Mouse (Mus musculus) urinary bladder, postnatal 14 days (tissue): ENCODE data around the gene Acss3.
A peak's percentile ranks its signal among the peaks of the same experiment; 100 is the strongest.

Experiments used
- DNase-seq: peaks from one replicate; pipeline ENCODE4 v3.0.0; 2021; ENCODE audit warnings: low spot score

The Acss3 gene

DNA sequence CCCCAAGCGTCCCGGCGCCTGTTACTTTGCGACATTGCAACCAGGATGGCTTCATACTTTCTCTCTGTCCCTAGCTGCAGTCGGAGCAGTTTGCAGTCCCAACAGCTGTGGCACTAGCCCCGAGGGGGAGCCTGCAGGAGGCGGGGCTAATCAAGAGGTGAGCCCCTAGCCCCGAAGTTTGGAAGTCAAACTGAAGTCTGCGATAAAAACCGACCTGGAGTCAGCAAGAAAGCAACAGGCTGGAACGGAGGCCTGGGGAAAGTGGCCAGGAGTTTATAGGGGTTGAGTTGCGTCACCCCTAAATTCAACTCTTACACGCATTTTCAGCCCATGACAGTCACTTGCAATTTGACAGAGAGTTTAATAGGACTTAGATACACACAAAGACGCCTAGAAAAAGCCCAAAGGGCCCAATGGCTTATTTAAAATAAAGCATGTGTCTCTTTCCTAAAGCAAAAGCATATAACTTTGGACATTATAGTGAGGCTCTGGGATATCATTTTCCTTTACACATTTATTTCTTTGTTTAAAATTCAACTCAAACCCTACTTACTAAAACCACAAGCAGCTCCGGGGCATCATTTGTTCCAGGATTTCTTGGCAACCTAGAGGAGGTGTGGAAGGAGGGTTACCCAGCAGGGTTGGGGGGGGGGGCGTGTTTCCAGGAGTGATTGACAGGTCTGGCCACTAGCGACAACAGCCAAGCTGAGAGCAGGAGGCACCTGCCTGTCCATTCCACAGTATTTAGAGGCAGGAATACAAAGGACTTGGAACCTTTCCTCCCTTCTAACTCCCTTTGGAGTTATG, at the start of gene Acss3:
TSS of gene Acss3 (minus strand) at position 140 of the 807 bp plus-strand sequence.
- peak; percentile 64 for DNase-seq

DNA sequence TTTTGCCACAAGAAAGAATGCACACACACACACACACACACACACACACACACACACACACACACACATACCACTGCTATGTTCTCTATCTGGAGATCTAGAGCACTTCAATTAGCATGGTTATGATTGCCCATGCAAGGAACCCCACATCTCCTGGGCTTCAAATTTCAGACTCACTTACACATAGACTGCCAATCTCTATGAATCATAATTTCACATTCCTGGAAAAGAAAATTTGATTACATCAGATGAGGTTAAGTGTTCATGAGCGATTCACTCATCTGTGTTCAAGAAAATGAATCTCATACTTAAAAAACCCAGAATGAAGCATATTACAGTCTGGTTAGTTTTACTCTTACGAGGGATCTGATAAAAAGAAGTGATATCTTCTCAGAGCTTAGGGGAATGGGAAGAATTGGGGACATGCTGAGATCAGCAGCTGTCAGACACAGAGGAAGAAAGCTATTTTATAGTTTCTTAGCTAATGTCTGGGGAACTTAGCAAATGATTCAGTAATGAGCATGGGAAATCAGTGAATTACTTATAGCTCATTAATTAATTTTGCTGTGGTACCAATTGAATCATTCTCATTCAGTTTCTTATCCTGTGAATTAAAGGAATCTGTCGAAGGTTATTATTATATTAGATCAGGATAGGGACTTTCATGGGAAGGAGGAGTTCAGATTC, 48.7 kb upstream of the Acss3 start:
- DNase-seq, result no peak

DNA sequence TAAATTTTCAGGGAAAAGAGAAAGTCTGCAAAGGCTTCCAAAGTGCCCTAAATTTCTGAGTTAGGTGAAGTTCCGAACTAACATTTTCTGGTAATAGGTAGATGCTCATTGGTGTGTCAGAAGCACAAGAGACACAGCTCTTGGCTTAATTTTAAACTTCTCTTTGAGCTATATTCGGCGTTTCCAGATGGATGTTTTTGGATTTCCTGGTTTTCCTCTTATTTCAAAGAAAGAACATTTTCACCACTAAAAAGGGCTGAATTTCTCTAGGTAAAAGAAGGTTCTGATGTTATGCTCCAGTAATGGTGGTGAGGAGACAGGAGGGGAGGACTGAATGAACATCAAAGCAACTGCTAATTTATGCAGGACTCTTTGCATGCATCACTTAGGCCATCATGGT, 43.0 kb upstream of the Acss3 start:
- DNase-seq, result no peak

DNA sequence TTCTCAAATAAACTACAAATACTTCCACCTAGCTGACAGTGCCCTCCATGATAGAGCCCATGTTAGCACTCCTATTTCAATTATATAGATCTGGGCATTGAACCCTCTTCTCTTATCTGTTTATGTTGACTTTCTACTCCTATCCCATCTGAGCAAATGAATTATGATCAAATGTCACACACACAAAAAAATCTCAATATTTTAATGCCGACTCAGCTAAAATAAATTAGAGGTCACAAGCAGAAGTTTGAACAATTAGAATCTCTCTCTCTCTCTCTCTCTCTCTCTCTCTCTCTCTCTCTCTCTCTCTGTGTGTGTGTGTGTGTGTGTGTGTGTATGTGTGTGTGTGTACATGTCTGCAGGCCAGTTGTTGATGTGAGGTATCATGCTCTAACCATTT, 25.3 kb upstream of the Acss3 start:
- DNase-seq, result no peak

DNA sequence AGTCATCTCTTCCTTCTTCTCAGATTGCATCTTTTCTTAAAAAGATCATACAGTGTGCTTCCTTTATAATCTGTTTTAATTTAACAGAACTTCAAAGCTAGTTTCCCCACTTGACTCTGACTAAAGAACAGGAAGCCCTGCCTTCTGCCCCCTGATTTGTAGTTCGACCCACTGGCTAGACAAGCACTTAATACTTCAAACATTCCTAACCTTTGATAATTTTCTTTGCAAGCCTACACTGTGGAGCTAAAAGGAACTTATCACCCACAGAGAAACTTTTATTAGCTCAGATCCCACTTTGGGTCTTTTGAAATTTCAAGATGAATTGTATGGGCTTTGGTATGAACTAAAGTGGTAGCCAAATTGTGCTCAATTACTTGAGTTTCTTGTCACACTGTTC, 20.5 kb upstream of the Acss3 start:
- no peak for DNase-seq

DNA sequence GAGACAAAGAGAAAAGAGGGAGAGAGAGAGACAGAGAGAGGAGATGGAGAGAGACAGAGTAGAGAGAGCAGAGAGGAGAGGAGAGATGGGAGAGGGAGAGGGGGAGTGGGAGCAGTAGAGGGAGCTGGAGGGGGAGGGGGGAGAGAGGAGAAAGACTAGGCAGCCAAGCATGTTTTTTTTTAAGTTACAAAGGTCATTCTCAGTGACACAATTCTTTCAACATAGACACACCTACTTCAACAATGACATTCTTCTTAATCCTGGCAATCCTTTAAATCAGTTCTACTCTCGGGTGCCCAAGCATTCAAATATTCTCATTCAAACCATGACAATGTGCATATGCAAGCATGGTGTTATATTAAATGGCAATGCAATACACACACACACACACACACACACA, 19.4 kb upstream of the Acss3 start:
- DNase-seq, result no peak

DNA sequence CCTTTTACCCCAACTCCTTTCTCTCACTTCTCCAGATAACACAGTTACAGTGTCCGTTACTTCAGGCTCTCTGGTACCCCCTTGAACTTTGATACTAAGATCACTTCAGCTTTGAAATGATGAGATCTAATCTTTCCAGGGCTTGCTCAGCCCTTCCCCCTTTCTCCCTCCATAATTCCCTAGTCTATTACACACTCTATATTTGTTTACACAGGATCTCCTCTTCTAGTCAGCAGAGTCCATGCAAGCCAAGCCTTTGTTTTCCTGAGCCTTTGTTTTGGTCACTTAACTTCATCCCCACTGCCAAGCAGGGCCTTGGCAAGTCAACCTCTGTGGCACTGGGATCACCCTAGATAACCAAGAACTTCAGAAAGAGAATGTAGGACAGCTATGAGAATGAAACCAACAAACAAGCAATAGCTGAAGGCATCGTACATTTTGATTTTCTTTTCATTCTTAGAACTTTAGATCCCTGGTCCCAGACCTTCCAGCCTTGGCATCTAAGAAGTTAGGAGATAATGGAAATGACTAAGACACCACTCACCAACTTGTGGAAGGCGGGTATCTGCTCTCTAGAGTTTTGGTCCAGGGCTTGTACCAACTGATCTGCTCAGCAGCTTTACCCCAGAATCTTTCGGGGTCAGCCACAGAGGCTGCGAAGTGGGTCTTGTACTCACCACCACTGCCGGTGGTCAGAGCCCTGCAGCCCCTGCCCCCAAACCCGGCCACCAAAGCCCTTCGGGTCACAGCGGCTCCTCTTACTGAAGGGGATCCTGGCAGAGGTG, 532 bp downstream of the Acss3 start:
- DNase-seq, result no peak

DNA sequence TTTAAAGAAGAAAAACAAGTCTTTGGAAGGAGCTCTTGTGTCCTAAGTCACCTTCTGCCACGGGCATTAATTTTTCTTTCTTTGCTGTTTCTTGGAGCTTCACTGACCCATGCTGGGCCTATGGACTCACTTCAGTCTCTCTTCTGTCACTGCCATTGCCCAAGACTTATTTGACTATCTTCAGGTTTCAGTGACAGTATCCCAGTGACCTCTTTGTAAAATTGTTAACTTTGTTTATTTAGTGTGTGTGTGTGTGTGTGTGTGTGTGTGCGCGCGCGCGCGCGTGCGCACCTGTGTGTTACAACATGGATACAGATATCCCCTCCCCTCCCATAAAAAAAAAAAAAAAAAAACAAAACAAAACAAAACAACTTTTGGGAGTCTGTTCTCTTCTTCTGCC, 2.2 kb downstream of the Acss3 start:
- DNase-seq, result no peak

DNA sequence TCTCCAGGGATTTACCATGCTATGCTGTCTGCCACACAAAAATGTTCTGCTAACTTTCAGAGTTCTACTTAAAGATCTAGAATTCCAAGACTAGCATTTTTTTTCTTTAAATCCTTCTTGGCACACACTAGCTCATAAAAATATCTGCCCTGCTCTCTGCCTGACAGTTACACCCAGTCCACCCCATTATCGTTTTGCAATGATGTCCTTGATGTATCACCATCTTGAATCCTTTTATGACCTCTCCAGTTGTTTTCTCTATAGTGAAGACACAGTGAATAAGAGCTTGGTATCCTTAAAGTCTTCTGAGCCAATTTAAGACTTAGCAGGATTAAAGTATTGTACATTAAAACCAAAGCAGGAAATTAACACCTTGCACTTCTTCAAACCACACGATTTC, 4.3 kb downstream of the Acss3 start:
- DNase-seq, result no peak

DNA sequence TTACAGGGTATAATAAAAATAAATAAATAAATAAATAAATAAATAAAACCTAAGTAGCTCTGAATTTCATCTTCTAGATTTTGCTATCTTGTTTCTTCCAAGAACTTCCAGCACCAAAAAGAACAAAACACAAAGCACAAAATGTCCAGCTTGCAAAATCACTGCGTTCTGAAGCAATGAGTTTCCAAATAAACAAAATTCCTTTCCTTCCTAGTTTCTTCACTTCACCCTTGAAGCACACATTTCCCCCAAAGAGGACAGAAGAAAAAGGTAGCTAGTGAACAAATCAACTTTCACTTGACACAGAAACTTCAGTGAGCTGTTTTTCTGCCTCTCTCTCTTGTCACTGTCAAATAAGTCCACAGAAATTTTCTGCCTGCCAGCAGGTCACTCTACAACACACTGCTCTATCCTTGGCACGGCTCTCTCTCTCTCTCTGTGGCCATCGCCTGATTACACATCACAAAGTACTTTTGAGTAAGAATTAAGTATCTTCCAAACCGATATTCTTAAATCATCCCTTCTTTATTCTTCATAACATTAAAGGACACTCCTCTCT, 6.7 kb downstream of the Acss3 start:
- no peak for DNase-seq

DNA sequence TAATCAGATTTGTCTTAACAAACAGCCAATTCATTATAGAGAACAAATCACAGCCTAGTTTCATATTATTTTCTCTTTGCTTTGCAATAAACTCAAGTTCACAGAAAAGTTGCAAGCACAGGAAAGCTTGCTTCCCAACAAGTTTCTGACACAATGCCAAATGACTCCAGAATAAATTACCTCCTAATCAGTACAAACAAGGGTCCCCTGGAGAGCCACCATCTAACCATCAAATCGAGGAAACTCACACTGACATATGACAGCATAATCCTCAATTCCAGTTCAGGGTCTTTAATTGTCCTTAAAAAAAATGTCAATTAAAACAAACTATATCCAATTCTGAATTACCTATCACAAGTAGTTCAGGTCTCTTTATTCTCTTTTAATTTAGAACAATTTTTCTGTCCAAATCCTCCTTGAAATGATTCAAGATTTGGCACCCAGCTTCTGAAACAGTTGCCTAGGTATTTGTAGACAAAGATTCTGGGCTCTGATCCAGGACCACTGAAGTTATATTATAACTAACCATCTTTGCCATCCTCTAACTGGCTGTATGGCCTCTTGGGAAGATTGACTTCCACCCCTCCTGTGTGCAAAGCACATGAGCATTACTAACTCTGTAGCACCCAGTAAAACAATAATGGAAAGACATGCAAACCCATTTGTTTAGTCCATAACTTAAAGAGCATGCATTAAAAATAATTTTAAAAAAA, 7.4 kb downstream of the Acss3 start:
- DNase-seq, result no peak

DNA sequence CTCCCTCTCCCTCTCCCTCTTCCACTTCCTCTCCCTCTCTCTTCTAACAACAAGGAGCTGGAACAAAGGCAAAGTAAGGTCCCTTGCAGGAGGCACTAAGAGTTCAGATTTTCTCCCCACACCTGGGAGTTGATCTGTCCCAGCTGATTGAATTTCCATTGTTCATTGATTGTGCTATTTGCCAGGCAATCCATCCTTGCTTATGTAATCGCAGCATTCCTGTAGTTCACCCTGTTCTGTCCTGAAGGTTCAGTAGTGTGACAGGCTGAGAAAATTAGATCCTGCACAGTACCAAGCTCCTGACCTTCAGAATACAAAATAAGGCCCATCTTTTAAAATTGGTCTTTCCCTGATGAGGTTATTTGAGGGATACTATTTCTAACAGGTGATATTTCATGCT, 8.3 kb downstream of the Acss3 start:
- DNase-seq, result no peak

DNA sequence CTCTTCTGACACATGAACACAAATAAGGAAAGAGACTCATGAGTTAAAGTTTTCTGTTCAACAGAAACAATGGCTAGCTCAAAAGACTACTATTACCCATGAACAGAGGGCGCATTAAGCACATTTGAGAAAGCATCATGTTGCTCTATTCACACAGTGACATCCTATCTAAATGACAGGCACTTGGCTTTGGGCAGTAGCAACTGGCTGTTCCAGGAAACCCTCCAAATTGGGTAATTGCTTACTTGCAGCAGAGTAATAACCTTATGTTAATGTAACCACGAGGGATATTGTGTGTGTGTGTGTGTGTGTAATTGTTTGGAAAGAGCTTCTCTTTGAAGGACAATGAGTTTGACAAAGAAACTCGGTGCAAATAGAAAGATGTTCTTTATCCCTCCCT, 29.0 kb downstream of the Acss3 start:
- DNase-seq, result no peak

DNA sequence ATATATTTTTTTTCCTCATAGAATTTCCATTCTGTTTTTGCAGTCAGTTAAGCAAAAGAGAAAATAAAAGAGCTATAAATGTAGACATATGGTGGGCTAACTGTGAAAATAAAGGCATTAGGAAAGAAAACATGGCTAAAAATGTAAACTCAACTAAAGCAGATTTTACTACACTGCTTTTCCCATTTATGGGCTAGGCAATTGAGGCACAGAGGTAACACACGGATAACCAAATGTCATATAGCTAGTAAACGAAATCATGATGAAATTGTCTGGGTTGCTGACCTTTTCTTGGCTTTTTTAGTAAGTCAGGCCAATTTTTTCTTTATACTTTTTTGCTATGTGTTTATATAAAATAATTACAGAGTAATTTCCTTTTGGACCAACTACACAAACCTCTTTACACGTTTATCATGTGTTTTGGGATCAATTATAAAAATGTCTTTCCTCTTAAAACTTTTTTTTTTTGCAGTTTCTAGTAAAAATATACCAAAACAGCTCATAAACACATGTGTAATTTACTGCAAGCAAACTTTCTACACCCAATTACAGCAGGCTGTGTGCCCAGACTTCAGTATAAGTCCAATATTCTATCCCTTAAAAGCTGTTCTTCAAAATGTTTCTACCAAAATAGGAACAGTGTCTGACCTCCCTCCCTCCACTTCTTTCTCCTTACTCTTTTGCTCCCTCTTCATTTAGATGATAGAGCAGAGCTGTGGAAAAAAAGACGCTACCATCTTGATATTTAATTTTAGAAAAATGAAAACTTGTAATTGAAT, 69.4 kb downstream of the Acss3 start:
- DNase-seq, result no peak

DNA sequence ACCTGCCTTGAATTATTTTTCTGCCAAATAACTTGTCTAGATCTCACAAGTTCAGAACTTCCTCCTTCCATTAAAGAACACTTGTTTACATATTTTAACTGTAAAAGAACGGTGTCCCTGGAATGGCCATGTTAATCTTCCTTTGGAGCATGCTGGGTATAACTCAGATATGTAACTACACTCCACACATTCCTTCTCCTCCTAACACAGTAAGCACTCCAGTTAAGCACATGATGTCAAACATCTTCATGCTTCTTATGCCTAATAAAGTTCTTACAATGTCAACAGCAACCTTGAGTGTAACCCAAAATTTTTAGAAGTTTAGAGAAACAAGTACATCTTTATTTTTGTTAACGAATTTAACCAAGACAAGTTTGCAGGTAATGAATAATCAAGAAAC, 73.0 kb downstream of the Acss3 start:
- no peak for DNase-seq

DNA sequence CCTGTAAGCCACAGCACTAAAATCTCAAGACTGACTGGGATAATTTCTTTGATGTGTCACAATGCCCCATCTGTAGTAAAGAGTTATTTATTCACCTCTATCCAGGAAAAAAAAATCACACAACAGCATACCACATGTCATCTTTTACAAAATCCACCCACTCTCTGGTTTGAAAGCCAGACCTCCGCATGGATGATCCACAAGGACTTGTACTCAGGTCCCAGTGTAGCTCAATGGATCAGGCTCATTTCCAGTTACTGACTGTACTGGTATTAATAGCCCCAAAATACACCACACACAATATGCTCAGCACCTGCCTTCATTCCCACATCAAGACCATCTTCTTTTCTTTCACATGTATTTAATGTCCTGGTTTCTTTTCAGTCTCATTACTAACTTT, 80.8 kb downstream of the Acss3 start:
- DNase-seq, result no peak

DNA sequence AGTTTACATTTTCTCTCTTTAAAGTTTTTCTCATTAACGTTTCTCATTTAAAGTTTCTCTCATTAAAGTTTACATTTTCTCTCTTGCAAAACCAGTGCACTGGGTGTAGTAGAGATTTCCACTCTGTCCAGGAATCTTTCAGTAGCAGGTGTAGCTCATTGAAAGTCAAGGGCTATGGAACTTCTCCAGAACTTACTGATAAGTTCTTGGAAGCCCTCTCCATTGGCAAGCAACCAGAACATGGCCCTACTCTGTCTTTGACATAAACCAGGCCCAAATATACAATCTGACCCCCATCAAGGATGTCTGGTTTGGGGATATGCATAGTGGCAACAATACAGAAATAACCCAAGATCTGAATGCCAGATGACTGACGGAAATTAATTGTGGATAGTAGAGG, 82.6 kb downstream of the Acss3 start:
- no peak for DNase-seq

DNA sequence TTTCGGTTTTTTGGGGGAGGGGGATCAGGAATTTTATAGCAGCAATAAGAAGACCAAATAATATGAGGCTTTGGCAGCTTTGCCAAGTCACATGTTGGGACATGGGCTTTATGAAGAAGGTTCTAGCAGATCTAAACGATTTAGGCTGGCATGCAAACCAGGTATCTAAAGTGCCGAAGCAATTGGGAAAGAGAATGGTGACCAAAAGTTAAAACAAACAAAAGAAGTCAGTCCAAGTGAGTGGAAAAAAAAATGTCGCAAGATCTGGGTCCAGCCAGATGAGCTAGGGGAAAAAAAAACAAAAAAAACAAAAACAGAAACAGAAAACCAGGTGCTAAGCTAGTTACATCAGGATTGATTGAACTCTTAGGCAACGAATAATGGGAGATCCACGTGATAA, 83.1 kb downstream of the Acss3 start:
- DNase-seq, result no peak

DNA sequence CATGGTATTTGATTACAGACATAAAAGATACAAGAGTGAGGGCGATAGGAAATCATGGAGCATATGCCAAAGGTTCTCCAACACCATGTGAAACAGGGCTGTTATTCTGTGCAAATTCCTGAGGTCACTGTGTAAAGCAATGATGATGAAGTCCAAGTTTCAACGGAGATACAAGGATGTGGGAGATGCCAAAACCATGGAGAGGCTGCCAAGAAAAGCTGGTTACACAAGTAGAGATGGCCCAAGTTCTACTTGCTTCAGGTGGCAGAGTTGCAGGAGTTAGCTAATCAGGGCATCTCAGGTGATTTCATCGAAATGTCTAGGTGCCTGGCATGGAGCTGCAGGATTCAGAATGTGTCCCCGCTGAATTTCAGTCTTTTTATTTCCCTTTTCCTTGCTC, 84.3 kb downstream of the Acss3 start:
- peak; percentile 16 for DNase-seq

DNA sequence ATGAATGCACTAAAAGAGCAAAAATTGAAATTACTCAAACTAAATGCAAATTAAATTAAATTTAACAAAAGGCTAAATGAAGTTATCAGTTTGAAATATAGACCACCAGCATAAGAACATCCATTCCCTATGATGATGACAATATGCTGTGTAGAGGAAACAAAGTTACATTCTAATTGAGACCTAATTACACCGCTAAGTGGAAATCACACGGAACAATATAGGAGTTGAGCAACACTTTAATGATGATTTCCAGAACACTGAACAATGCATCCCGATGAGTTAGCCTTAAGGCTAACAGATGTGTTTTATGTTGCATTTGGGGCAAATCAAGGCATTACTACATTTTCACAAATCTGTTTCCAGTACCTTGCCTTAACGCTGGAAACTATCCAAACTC, 99.2 kb downstream of the Acss3 start:
- DNase-seq, result no peak

DNA sequence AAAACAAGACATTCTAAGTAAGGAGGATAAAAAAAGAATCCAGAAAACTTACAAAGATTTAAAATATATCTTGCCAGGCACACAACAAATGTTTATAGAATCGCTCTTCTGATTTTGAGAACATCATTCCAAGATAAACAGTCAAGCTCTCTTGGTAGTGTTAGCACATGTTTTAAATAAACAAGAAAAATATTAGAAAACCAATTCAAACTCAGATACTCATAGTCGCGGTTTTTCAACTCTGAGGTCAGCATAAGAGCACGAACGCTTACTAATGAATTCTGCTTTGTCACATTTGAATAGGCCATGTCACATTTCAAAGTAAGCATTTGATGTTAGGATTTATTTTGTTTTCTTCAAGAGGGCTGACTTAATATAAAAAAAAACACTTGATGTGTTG, 102.3 kb downstream of the Acss3 start:
- no peak for DNase-seq
